Mouse (Mus musculus): ENCODE results near the gene Lhcgr.

DNA sequence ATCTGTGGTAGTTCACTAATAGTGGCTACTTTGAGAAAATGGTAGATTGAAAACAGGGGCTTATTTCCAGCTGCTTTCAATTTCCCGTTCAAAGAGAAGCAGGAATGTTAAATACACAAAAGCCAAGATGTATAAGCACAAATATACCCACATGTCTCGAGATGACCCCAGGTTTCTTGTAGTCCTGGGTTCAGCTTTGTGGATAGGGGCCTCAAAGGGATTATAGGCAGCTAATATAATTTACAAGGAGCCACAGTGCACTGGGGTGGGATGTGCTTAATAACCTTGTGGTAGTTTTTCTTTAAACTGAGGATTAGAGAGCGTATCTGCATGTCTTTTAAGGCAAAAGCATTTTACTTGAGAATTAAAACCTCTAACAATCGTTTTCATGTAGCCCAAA is 121.0 kb downstream of the Lhcgr start:
- TF ChIP-seq POLR2A (IDR thresholded peaks at IDR 0.05; ENCODE audit: insufficient read length, low read depth) (no peak), E2F4 (IDR thresholded peaks at IDR 0.05; ENCODE audit: insufficient read depth) (no peak), SRF (IDR thresholded peaks at IDR 0.05; ENCODE audit: control insufficient read depth, insufficient read length, low read depth) (no peak), MAX (IDR thresholded peaks at IDR 0.05; ENCODE audit: low read depth) (no peak)

Measured in myocyte (in vitro differentiated cells).